10 mouse cellular contexts compared by ENCODE assay signal in genomic region chr5:52363468-52364150, GRCm38 (mm10). TPM values are rescaled to one million over a fixed set of nuclear protein-coding genes. Genes with fewer than 3 reads are reported as not detected.
A peak's percentile ranks its signal among the peaks of the same experiment; 100 is the strongest.
DNase-seq lines count a peak whose midpoint lies in the region; TF ChIP-seq lines count a peak whose summit lies in the region.
"Had no signal": no experiment of that assay in that cellular context is flagged by ENCODE, and none has a peak within 500 bp of the region (broad histone marks: within the 10 kb centered on the region; RNA-seq: fewer than 3 reads in every experiment).

Gene Sod3, plus strand, starts transcription at chr5:52363791.

- TF ChIP-seq POLR2A in heart, adult 2 months (IDR thresholded peaks at IDR 0.05; ENCODE audit: insufficient read depth, low read depth, low read length) = peak; percentile 70

- H3K27me3 ChIP-seq in heart, adult 2 months (ENCODE audit: control insufficient read depth, insufficient read depth, low read length) = no peaks in the 10 kb centered on the region
- H3K27me3 ChIP-seq: CH12.LX; embryonic facial prominence, embryonic 15.5 days had no signal

- no peaks in the 10 kb centered on the region for H3K79me2 ChIP-seq in heart, adult 2 months (replicated peaks; ENCODE audit: control insufficient read depth, insufficient read depth, low read length)

- WGBS in heart, adult 2 months = 13% methylated on average over 11 of the region's 11 CpGs

- 0 out of 2 replicates have a peak, but pooled peaks have one; percentile 7 for TF ChIP-seq EP300 in heart, adult 2 months (IDR thresholded peaks at IDR 0.05; ENCODE audit: insufficient read depth, low read depth, low read length)

- peak within 1 kb of the TSS; percentile 62 for H3K27ac ChIP-seq in heart, adult 2 months
- H3K27ac ChIP-seq: embryonic facial prominence, embryonic 15.5 days had no signal

- H3K36me3 ChIP-seq in heart, adult 2 months (ENCODE audit: control insufficient read depth, insufficient read depth, low read length) = no peaks in the 10 kb centered on the region
- H3K36me3 ChIP-seq: embryonic facial prominence, embryonic 15.5 days had no signal

- H3K9ac ChIP-seq in heart, adult 2 months (ENCODE audit: low read depth, low read length) = peak within 1 kb of the TSS; percentile 59
- H3K9ac ChIP-seq: embryonic facial prominence, embryonic 15.5 days had no signal

- TF ChIP-seq CTCF in heart, adult 2 months (IDR thresholded peaks at IDR 0.05) = peak; percentile 28; the same call in 1 of the 2 replicates

- H3K4me3 ChIP-seq in heart, adult 2 months = peak within 1 kb of the TSS; percentile 41
- H3K4me3 ChIP-seq: embryonic facial prominence, embryonic 15.5 days had no signal

- intact Hi-C loops in heart, adult 2 months (cut with DNase I) = no loop called here
- intact Hi-C loops in left cerebral cortex, postnatal 14 days (cut with DNase I) = no loop called here

- DNase-seq in frontal cortex, adult 2 months (ENCODE audit: extremely low spot score in 1 of 2, low spot score in 1 of 2) = no peak
- no peak for DNase-seq in frontal cortex, postnatal 14 days (ENCODE audit: low spot score in 2 of 2)
- DNase-seq in adrenal gland, postnatal 10 days = peak; percentile 87
- peak; percentile 79 to 88 for DNase-seq in heart, adult 2 months
- DNase-seq in kidney, postnatal 25 days = peak; percentile 83 to 93
- DNase-seq in ovary, postnatal 36 days (ENCODE audit: low spot score) = peak; percentile 77
- DNase-seq in MN1 (ENCODE audit: low spot score) = no peak
- DNase-seq in left cerebral cortex, postnatal 14 days (ENCODE audit: low spot score in 2 of 2) = no peak

- peaks cover 3% of the 10 kb centered on the region for H3K4me1 ChIP-seq in heart, adult 2 months (ENCODE audit: control insufficient read depth, insufficient read depth, low read length)

RNA-seq across cellular contexts. Expression of gene Sod3, which starts in this region (rescaled TPM):
- 12.1 and 13.4 TPM in 2 replicates for polyA plus RNA-seq in frontal cortex, adult 2 months (2012; rRNA removed)
- 10 to 100 TPM; 54.5 to 68.5 TPM for total RNA-seq in adrenal gland, postnatal 10 days (2021)
- total RNA-seq in heart, adult 2 months (2021) = 10 to 100 TPM; 14.8 to 15.1 TPM
- 31.4 and 42.8 TPM in 2 replicates for polyA plus RNA-seq in heart, adult 2 months (2012; rRNA removed)
- 1 to 10 TPM; 6.6 to 7.5 TPM for total RNA-seq in left cerebral cortex, postnatal 14 days (2021)
- total RNA-seq: CH12.LX had no signal

Comparison
In these comparisons a context has a peak if more than half of its experiments do, and no peak if none do; other contexts are left out.
1. DNase-seq: peak in adrenal gland, postnatal 10 days (single experiment), heart, adult 2 months (2 of 2), kidney, postnatal 25 days (2 of 2) and ovary, postnatal 36 days (single experiment); none in frontal cortex, adult 2 months (0 of 2), frontal cortex, postnatal 14 days (0 of 2), MN1 (single experiment) and left cerebral cortex, postnatal 14 days (0 of 2).